Mouse (Mus musculus) neural tube, embryonic 14.5 days (tissue): Measurements from ENCODE around the gene Arhgef7. TPM values are rescaled to one million over a fixed set of nuclear protein-coding genes. Genes with fewer than 3 reads are reported as not detected.

Experiments
- ATAC-seq: fragments of 200-750 bp; cut with Nextera tagmentation; 2 replicates; pipeline ENCODE4 v1.8.0; 2017; ENCODE audit warnings: low read depth, mild to moderate bottlenecking, moderate TSS enrichment, moderate library complexity
- H3K27ac ChIP-seq: fragments of 300-500 bp; sonication (generic); 2 replicates; pipeline ENCODE4 v1.5.1; 2014; ENCODE audit warnings: low read depth, mild to moderate bottlenecking, control low read depth, low read length, moderate library complexity, mixed read lengths
- H3K27me3 ChIP-seq: fragments of 300-500 bp; sonication (generic); 2 replicates; pipeline ENCODE4 v1.6.1; 2014; ENCODE audit warnings: low read length; ENCODE audit not compliant: control insufficient read depth, insufficient read depth
- H3K36me3 ChIP-seq: fragments of 300-500 bp; sonication (generic); 2 replicates; pipeline ENCODE4 v1.6.1; 2014; ENCODE audit warnings: low read length, mixed read lengths; ENCODE audit not compliant: control insufficient read depth, insufficient read depth
- H3K4me1 ChIP-seq: fragments of 300-500 bp; sonication (generic); 2 replicates; pipeline ENCODE4 v1.6.1; 2014; ENCODE audit warnings: low read length; ENCODE audit not compliant: control insufficient read depth, insufficient read depth
- H3K4me2 ChIP-seq: fragments of 300-500 bp; sonication (generic); 2 replicates; pipeline ENCODE4 v1.6.1; 2014; ENCODE audit warnings: mild to moderate bottlenecking, low read depth, low read length, control low read depth
- H3K4me3 ChIP-seq: fragments of 300-500 bp; sonication (generic); 2 replicates; pipeline ENCODE4 v1.5.1; 2014; ENCODE audit warnings: low read depth, low read length, control low read depth, mixed read lengths
- H3K9ac ChIP-seq: fragments of 300-500 bp; sonication (generic); replicated peaks from 2 replicates; pipeline ENCODE4 v1.6.1; 2014; ENCODE audit warnings: low read depth, mild to moderate bottlenecking, control low read depth, low read length, mixed read lengths
- H3K9me3 ChIP-seq: fragments of 300-500 bp; sonication (generic); 2 replicates; pipeline ENCODE4 v1.6.1; 2016; ENCODE audit warnings: low read length; ENCODE audit not compliant: control insufficient read depth
- WGBS: fragments of 180-500 bp; shearing (Covaris S2); extraction: QIAGEN DNeasy Blood & Tissue Kit; methylation state at CpG from one replicate; pipeline ENCODE4 v1.1.7; 2014; 5-methylcytosine and 5-hydroxymethylcytosine counted together
- polyA plus RNA-seq: library from polyadenylated mRNA; unstranded; fragments of >200 nt; fragmentation: Nextera tagmentation; extraction: Ambion mirVana; gene quantifications from 2 replicates; pipeline ENCODE4 v1.2.1, GENCODE M21; 2014

Arhgef7 gene
- polyA plus RNA-seq, 1 experiment from 2014 or later = 79.2 TPM

- Histone ChIP-seq H3K9ac (no peak overlapping the region), H3K27ac (no peak overlapping the region), H3K4me3 (no peak overlapping the region), H3K9me3 (no peaks in the 10 kb centered on the region), H3K36me3 (peaks cover 75% of the 10 kb centered on the region), H3K27me3 (no peaks in the 10 kb centered on the region), H3K4me1 (no peaks in the 10 kb centered on the region), H3K4me2 (no peak overlapping the region)
- ATAC-seq = no peak
- 96% methylated on average over 5 of the region's 5 CpGs for WGBS
Measured at GRCm38 (mm10) chr8:11810426-11810825, 82.9 kb downstream of the Arhgef7 start.

GRCm38 (mm10) chr8:11813801-11814200 is 86.3 kb downstream of the Arhgef7 start:
- WGBS = 92% methylated on average over 7 of the region's 7 CpGs
- Histone ChIP-seq H3K27me3 (no peaks in the 10 kb centered on the region), H3K4me3 (no peak overlapping the region), H3K27ac (no peak overlapping the region), H3K4me2 (no peak overlapping the region), H3K36me3 (peaks cover 84% of the 10 kb centered on the region), H3K9ac (no peak overlapping the region), H3K4me1 (no peaks in the 10 kb centered on the region), H3K9me3 (no peaks in the 10 kb centered on the region)
- ATAC-seq = no peak

GRCm38 (mm10) chr8:11815206-11815605 is 87.7 kb downstream of the Arhgef7 start:
- H3K4me3 ChIP-seq = no peak overlapping the region
- H3K9me3 ChIP-seq = no peaks in the 10 kb centered on the region
- no peak overlapping the region for H3K9ac ChIP-seq
- WGBS = 81% methylated on average over 7 of the region's 7 CpGs
- H3K36me3 ChIP-seq = peaks cover 84% of the 10 kb centered on the region
- no peak overlapping the region for H3K27ac ChIP-seq
- no peaks in the 10 kb centered on the region for H3K27me3 ChIP-seq
- ATAC-seq = no peak
- H3K4me2 ChIP-seq = no peak overlapping the region
- H3K4me1 ChIP-seq = no peaks in the 10 kb centered on the region

GRCm38 (mm10) chr8:11820136-11820535 is 92.6 kb downstream of the Arhgef7 start:
- Histone ChIP-seq H3K27ac (no peak overlapping the region), H3K4me1 (no peaks in the 10 kb centered on the region), H3K9me3 (no peaks in the 10 kb centered on the region), H3K36me3 (peaks cover 77% of the 10 kb centered on the region), H3K27me3 (no peaks in the 10 kb centered on the region), H3K4me2 (no peak overlapping the region), H3K4me3 (no peak overlapping the region), H3K9ac (no peak overlapping the region)
- ATAC-seq = peak; percentile 51
- WGBS = 83% methylated on average over 5 of the region's 5 CpGs

GRCm38 (mm10) chr8:11820568-11820967 is 93.0 kb downstream of the Arhgef7 start:
- H3K27ac ChIP-seq = no peak overlapping the region; the same call in 1 of the 2 replicates
- H3K27me3 ChIP-seq = no peaks in the 10 kb centered on the region
- no peak for ATAC-seq
- H3K9ac ChIP-seq = no peak overlapping the region
- no peaks in the 10 kb centered on the region for H3K4me1 ChIP-seq
- H3K36me3 ChIP-seq = peaks cover 77% of the 10 kb centered on the region
- WGBS = 71% methylated on average over 5 of the region's 5 CpGs
- no peak overlapping the region for H3K4me2 ChIP-seq
- H3K4me3 ChIP-seq = no peak overlapping the region
- no peaks in the 10 kb centered on the region for H3K9me3 ChIP-seq

- Histone ChIP-seq H3K9me3 (no peaks in the 10 kb centered on the region), H3K27me3 (no peaks in the 10 kb centered on the region), H3K4me3 (no peak overlapping the region), H3K9ac (no peak overlapping the region), H3K27ac (no peak overlapping the region), H3K4me1 (no peaks in the 10 kb centered on the region), H3K4me2 (no peak overlapping the region), H3K36me3 (peaks cover 75% of the 10 kb centered on the region)
- WGBS = 95% methylated on average over 14 of the region's 14 CpGs
- no peak for ATAC-seq
Measured at GRCm38 (mm10) chr8:11821451-11822206, 94.1 kb downstream of the Arhgef7 start.

- 81% methylated on average over 9 of the region's 9 CpGs for WGBS
- Histone ChIP-seq H3K4me1 (no peaks in the 10 kb centered on the region), H3K36me3 (peaks cover 68% of the 10 kb centered on the region), H3K4me3 (no peak overlapping the region), H3K9ac (no peak overlapping the region), H3K4me2 (no peak overlapping the region), H3K27me3 (no peaks in the 10 kb centered on the region), H3K27ac (no peak overlapping the region), H3K9me3 (no peaks in the 10 kb centered on the region)
- no peak for ATAC-seq
Measured at GRCm38 (mm10) chr8:11822550-11823060, 95.1 kb downstream of the Arhgef7 start.

GRCm38 (mm10) chr8:11825756-11826155 is 98.2 kb downstream of the Arhgef7 start:
- peaks cover 37% of the 10 kb centered on the region for H3K36me3 ChIP-seq
- H3K4me3 ChIP-seq = no peak overlapping the region
- no peak overlapping the region for H3K4me2 ChIP-seq
- no peak for ATAC-seq
- 0 out of 2 replicates have a peak, but pooled peaks cover 7% of the 10 kb centered on the region for H3K4me1 ChIP-seq
- H3K27ac ChIP-seq = no peak overlapping the region
- WGBS = 64% methylated on average over 3 of the region's 3 CpGs
- H3K9ac ChIP-seq = no peak overlapping the region
- H3K27me3 ChIP-seq = no peaks in the 10 kb centered on the region
- no peaks in the 10 kb centered on the region for H3K9me3 ChIP-seq

- Histone ChIP-seq H3K4me1 (0 out of 2 replicates have a peak, but pooled peaks cover 8% of the 10 kb centered on the region), H3K9ac (no peak overlapping the region), H3K4me3 (no peak overlapping the region), H3K27me3 (no peaks in the 10 kb centered on the region), H3K9me3 (no peaks in the 10 kb centered on the region), H3K27ac (no peak overlapping the region), H3K4me2 (no peak overlapping the region), H3K36me3 (peaks cover 41% of the 10 kb centered on the region)
- WGBS = 66% methylated on average over 3 of the region's 3 CpGs
- ATAC-seq = no peak
Measured at GRCm38 (mm10) chr8:11827312-11827711, 99.8 kb downstream of the Arhgef7 start.
